Mouse (Mus musculus) lung, adult 2 months (tissue): ENCODE measurements around the gene Slit3.

Source experiments
- CTCF ChIP-seq: fragments of 200-500 bp; IDR thresholded peaks from 2 replicates; pipeline ENCODE4 v1.5.1; 2011; ENCODE audit warnings: mild to moderate bottlenecking, low read length, control low read depth; ENCODE audit not compliant: insufficient read depth
- POLR2A ChIP-seq: fragments of 200-500 bp; IDR thresholded peaks from 2 replicates; pipeline ENCODE4 v1.6.1; 2011; ENCODE audit warnings: low read depth, mild to moderate bottlenecking, control low read depth, low read length, borderline replicate concordance; ENCODE audit errors: extremely low read depth

GRCm38 (mm10) chr11:35593146-35594034 is 472.4 kb downstream of the Slit3 start:
- TF ChIP-seq CTCF (no peak), POLR2A (no peak)
